In genomic region chr1:183949205-183949604, GRCm38 (mm10) we compare ENCODE assay signal across 20 mouse cellular contexts.
DNase-seq lines count a peak whose midpoint lies in the region; ATAC-seq and TF ChIP-seq lines count a peak whose summit lies in the region.
"Had no signal": no experiment of that assay in that cellular context is flagged by ENCODE, and none has a peak within 500 bp of the region (broad histone marks: within the 10 kb centered on the region; RNA-seq: fewer than 3 reads in every experiment).

No protein-coding gene starts in this region.

- ATAC-seq in frontal cortex, adult (ENCODE audit: low TSS enrichment), result no peak

- no peaks in the 10 kb centered on the region for H3K9me3 ChIP-seq in limb, embryonic 10.5 days (replicated peaks)
- H3K9me3 ChIP-seq: embryonic facial prominence, embryonic 10.5 days; heart, embryonic 13.5 days had no signal

- no peak overlapping the region for H3K27ac ChIP-seq in left cerebral cortex, adult 2 months
- H3K27ac ChIP-seq in limb, embryonic 10.5 days, result no peak overlapping the region
- H3K27ac ChIP-seq: embryonic facial prominence, embryonic 10.5 days; heart, embryonic 13.5 days; liver, embryonic 14.5 days had no signal

- TF ChIP-seq CTCF in left cerebral cortex, adult 2 months (IDR thresholded peaks at IDR 0.05), result peak; percentile 32

- no peak overlapping the region for H3K4me3 ChIP-seq in left cerebral cortex, adult 2 months
- no peak overlapping the region for H3K4me3 ChIP-seq in limb, embryonic 10.5 days
- H3K4me3 ChIP-seq: embryonic facial prominence, embryonic 10.5 days; heart, embryonic 13.5 days had no signal

- DNase-seq in heart, adult 11 months, result peak; percentile 24
- no peak for DNase-seq in heart, postnatal 25 days (ENCODE audit: low spot score)
- no peak for DNase-seq in left cerebral cortex, adult 2 months (ENCODE audit: extremely low spot score in 1 of 2, low spot score in 2 of 2)
- no peak for DNase-seq in left cerebral cortex, postnatal 25 days (ENCODE audit: low spot score in 2 of 2)
- peak; percentile 2 for DNase-seq in R1 (ENCODE audit: low read depth, low spot score)
- DNase-seq in limb, embryonic 10.5 days (ENCODE audit: low spot score), result peak; percentile 37
- no peak for DNase-seq in spleen, adult 18-20 months
- DNase-seq: adrenal gland, postnatal 25 days; B cell, adult 2 months; cerebellum, adult 18-20 months; heart, postnatal 36 days; kidney, adult 2 months; kidney, postnatal 25 days; layer of hippocampus, adult 9-11 months; retina, postnatal 1 day; right cerebral cortex, postnatal 4 days had no signal

- 75% methylated on average over 4 of the region's 4 CpGs for WGBS in limb, embryonic 10.5 days

- no peaks in the 10 kb centered on the region for H3K27me3 ChIP-seq in limb, embryonic 10.5 days (ENCODE audit: low read depth, poor library complexity, severe bottlenecking)

- H3K4me1 ChIP-seq in limb, embryonic 10.5 days, result peaks cover 2% of the 10 kb centered on the region; the same call in 1 of the 2 replicates
- H3K4me1 ChIP-seq: embryonic facial prominence, embryonic 10.5 days had no signal

- intact Hi-C loops in heart, postnatal 25 days (cut with DNase I), result no loop called here
- intact Hi-C loops in left cerebral cortex, adult 2 months (cut with DNase I), result no loop called here
- intact Hi-C loops in left cerebral cortex, postnatal 25 days (cut with DNase I), result no loop called here

- no peaks in the 10 kb centered on the region for H3K36me3 ChIP-seq in limb, embryonic 10.5 days
- H3K36me3 ChIP-seq: embryonic facial prominence, embryonic 10.5 days; heart, embryonic 13.5 days had no signal

Comparison
In these comparisons a context has a peak if more than half of its experiments do, and no peak if none do; other contexts are left out.
1. DNase-seq: peak in heart, adult 11 months (single experiment), R1 (single experiment) and limb, embryonic 10.5 days (single experiment); none in heart, postnatal 25 days (single experiment), left cerebral cortex, adult 2 months (0 of 2), left cerebral cortex, postnatal 25 days (0 of 2) and spleen, adult 18-20 months (0 of 2).